Mouse (Mus musculus) lung, adult 18-20 months (tissue): ENCODE measurements around the gene Gsg1l.

ENCODE experiments used
- DNase-seq, 2 experiments: peaks; one replicate each; pipeline ENCODE4 v3.0.0; 2022; ENCODE audit warnings: mixed read lengths in 2 of 2

Gsg1l gene

GRCm38 (mm10) chr7:125983902-125984841, 98.0 kb downstream of the Gsg1l start:
- DNase-seq: no peak

- no peak for DNase-seq
These were observed 102.6 kb downstream of the Gsg1l start for GRCm38 (mm10) chr7:125979591-125979990.

- no peak for DNase-seq
These were observed 105.5 kb downstream of the Gsg1l start for GRCm38 (mm10) chr7:125976695-125977094.

GRCm38 (mm10) chr7:125975414-125975813, 106.8 kb downstream of the Gsg1l start:
- no peak for DNase-seq

- DNase-seq: no peak
These were observed 108.3 kb downstream of the Gsg1l start for GRCm38 (mm10) chr7:125973874-125974273.

GRCm38 (mm10) chr7:125972776-125973175, 109.4 kb downstream of the Gsg1l start:
- no peak for DNase-seq

- DNase-seq: no peak
These were observed 110.0 kb downstream of the Gsg1l start for GRCm38 (mm10) chr7:125972174-125972672.

- no peak for DNase-seq
These were observed 113.1 kb downstream of the Gsg1l start for GRCm38 (mm10) chr7:125969076-125969475.

- DNase-seq: peak in 1 of 2 experiments; percentile 5
These were observed 115.6 kb downstream of the Gsg1l start for GRCm38 (mm10) chr7:125966402-125967261.

GRCm38 (mm10) chr7:125964087-125964607, 118.1 kb downstream of the Gsg1l start:
- no peak for DNase-seq

- DNase-seq: no peak
These were observed 122.7 kb downstream of the Gsg1l start for GRCm38 (mm10) chr7:125959294-125960048.

- no peak for DNase-seq
These were observed 123.4 kb downstream of the Gsg1l start for GRCm38 (mm10) chr7:125958856-125959255.

- DNase-seq: no peak
These were observed 127.2 kb downstream of the Gsg1l start for GRCm38 (mm10) chr7:125954994-125955393.

- no peak for DNase-seq
These were observed 127.8 kb downstream of the Gsg1l start for GRCm38 (mm10) chr7:125954356-125954878.

GRCm38 (mm10) chr7:125953844-125954243, 128.4 kb downstream of the Gsg1l start:
- no peak for DNase-seq

GRCm38 (mm10) chr7:125951911-125952310, 130.3 kb downstream of the Gsg1l start:
- peak in 1 of 2 experiments; percentile 3 for DNase-seq

GRCm38 (mm10) chr7:125948973-125949372, 133.2 kb downstream of the Gsg1l start:
- DNase-seq: no peak

- DNase-seq: peak in 1 of 2 experiments; percentile 10
These were observed 136.3 kb downstream of the Gsg1l start for GRCm38 (mm10) chr7:125945915-125946314.

GRCm38 (mm10) chr7:125944631-125945030, 137.6 kb downstream of the Gsg1l start:
- no peak for DNase-seq

GRCm38 (mm10) chr7:125943511-125943910, 138.7 kb downstream of the Gsg1l start:
- no peak for DNase-seq

- DNase-seq: no peak
These were observed 139.7 kb downstream of the Gsg1l start for GRCm38 (mm10) chr7:125942365-125943090.
